Mouse (Mus musculus) liver, adult 2 months (tissue): ENCODE measurements around the gene Hoxc8. TPM values are rescaled to one million over a fixed set of nuclear protein-coding genes. Genes with fewer than 3 reads are reported as not detected.

Experiments used
- DNase-seq: peaks from one replicate; pipeline ENCODE4 v3.0.0-alpha.2; 2011; ENCODE audit warnings: low read depth, low spot score; ENCODE audit errors: extremely low read depth
- H3K27ac ChIP-seq: fragments of 200-500 bp; replicated peaks from 2 replicates; pipeline ENCODE4 v1.5.1; 2012; ENCODE audit warnings: low read depth, mild to moderate bottlenecking, control low read depth, inconsistent platforms, low read length; ENCODE audit not compliant: insufficient read depth
- H3K27me3 ChIP-seq: fragments of 200-500 bp; 2 replicates; pipeline ENCODE4 v1.6.1; 2012; ENCODE audit warnings: mild to moderate bottlenecking, moderate library complexity, low read length, inconsistent platforms; ENCODE audit not compliant: control insufficient read depth, insufficient read depth
- H3K36me3 ChIP-seq: fragments of 200-500 bp; 2 replicates; pipeline ENCODE4 v1.6.1; 2012; ENCODE audit warnings: low read length, inconsistent platforms; ENCODE audit not compliant: control insufficient read depth, insufficient read depth
- H3K4me1 ChIP-seq: fragments of 200-500 bp; 2 replicates; pipeline ENCODE4 v1.6.1; 2011; ENCODE audit warnings: low read length; ENCODE audit not compliant: control insufficient read depth, insufficient read depth
- H3K4me3 ChIP-seq: fragments of 200-500 bp; 2 replicates; pipeline ENCODE4 v1.5.1; 2011; ENCODE audit warnings: low read depth, mild to moderate bottlenecking, control low read depth, low read length, moderate library complexity; ENCODE audit not compliant: insufficient read depth
- H3K79me2 ChIP-seq: fragments of 200-500 bp; 2 replicates; pipeline ENCODE4 v1.6.1; 2012; ENCODE audit warnings: inconsistent platforms, mild to moderate bottlenecking, low read length, moderate library complexity; ENCODE audit not compliant: control insufficient read depth, insufficient read depth
- H3K9ac ChIP-seq: fragments of 200-500 bp; 2 replicates; pipeline ENCODE4 v1.6.1; 2012; ENCODE audit warnings: low read depth, mild to moderate bottlenecking, control low read depth, inconsistent platforms, low read length
- CTCF ChIP-seq: fragments of 200-500 bp; IDR thresholded peaks from 2 replicates; pipeline ENCODE4 v1.5.1; 2011; ENCODE audit warnings: low read depth, low read length, control low read depth
- POLR2A ChIP-seq: fragments of 200-500 bp; IDR thresholded peaks from 2 replicates; pipeline ENCODE4 v1.6.1; 2011; ENCODE audit warnings: low read length, control low read depth; ENCODE audit not compliant: insufficient read depth; ENCODE audit errors: extremely low read depth
- WGBS: fragments of 180-500 bp; shearing (Covaris S2); methylation state at CpG from one replicate; pipeline ENCODE4 v1.1.7; 2018; 5-methylcytosine and 5-hydroxymethylcytosine counted together
- polyA plus RNA-seq: library from polyadenylated mRNA; depleted of rRNA; stranded (reverse); fragments of >200 nt; gene quantifications from 2 replicates; pipeline ENCODE4 v1.2.3, GENCODE M21; 2012
- total RNA-seq: library from RNA; depleted of rRNA; stranded (reverse); fragments of >200 nt; gene quantifications from 2 replicates; pipeline ENCODE4 v1.2.3, GENCODE M21; 2014

Hoxc8 gene
- total and polyA plus RNA-seq, 2 experiments, result not detected

- H3K27ac ChIP-seq, result no peak overlapping the region
- DNase-seq, result no peak
- no peak overlapping the region for H3K9ac ChIP-seq
- H3K79me2 ChIP-seq, result no peaks in the 10 kb centered on the region
- no peaks in the 10 kb centered on the region for H3K4me1 ChIP-seq
- WGBS, result 36% methylated on average over 2 of the region's 2 CpGs
- TF ChIP-seq POLR2A, result no peak
- no peak for TF ChIP-seq CTCF
- H3K4me3 ChIP-seq, result no peak overlapping the region
- no peaks in the 10 kb centered on the region for H3K36me3 ChIP-seq
- H3K27me3 ChIP-seq, result peaks cover 26% of the 10 kb centered on the region
Measured at GRCm38 (mm10) chr15:102948842-102949241, 41.6 kb upstream of the Hoxc8 start.

GRCm38 (mm10) chr15:102949696-102950095 lies 40.7 kb upstream of the Hoxc8 start:
- TF ChIP-seq CTCF (no peak), POLR2A (no peak)
- peaks cover 30% of the 10 kb centered on the region for H3K27me3 ChIP-seq

GRCm38 (mm10) chr15:102950877-102951276 lies 39.5 kb upstream of the Hoxc8 start:
- no peak overlapping the region for H3K4me3 ChIP-seq
- no peak for DNase-seq
- H3K79me2 ChIP-seq, result no peaks in the 10 kb centered on the region
- no peak overlapping the region for H3K9ac ChIP-seq
- peaks cover 37% of the 10 kb centered on the region for H3K27me3 ChIP-seq
- WGBS, result 10% methylated on average over 2 of the region's 2 CpGs
- H3K36me3 ChIP-seq, result no peaks in the 10 kb centered on the region
- no peak for TF ChIP-seq CTCF
- no peak for TF ChIP-seq POLR2A
- H3K4me1 ChIP-seq, result no peaks in the 10 kb centered on the region
- no peak overlapping the region for H3K27ac ChIP-seq

More at GRCm38 (mm10) chr15:102949696-102950095, 40.7 kb upstream of the Hoxc8 start:
- Histone ChIP-seq H3K79me2 (no peaks in the 10 kb centered on the region), H3K27ac (no peak overlapping the region), H3K4me1 (no peaks in the 10 kb centered on the region), H3K36me3 (no peaks in the 10 kb centered on the region), H3K4me3 (no peak overlapping the region), H3K9ac (no peak overlapping the region)
- WGBS, result 6% methylated on average over 20 of the region's 20 CpGs
- DNase-seq, result no peak

GRCm38 (mm10) chr15:102953561-102953960 lies 36.8 kb upstream of the Hoxc8 start:
- H3K4me3 ChIP-seq, result no peak overlapping the region
- H3K27me3 ChIP-seq, result peaks cover 40% of the 10 kb centered on the region
- H3K4me1 ChIP-seq, result no peaks in the 10 kb centered on the region
- H3K79me2 ChIP-seq, result no peaks in the 10 kb centered on the region
- H3K36me3 ChIP-seq, result no peaks in the 10 kb centered on the region
- no peak overlapping the region for H3K27ac ChIP-seq
- 10% methylated on average over 6 of the region's 6 CpGs for WGBS
- no peak overlapping the region for H3K9ac ChIP-seq
- no peak for DNase-seq
- no peak for TF ChIP-seq POLR2A
- no peak for TF ChIP-seq CTCF

GRCm38 (mm10) chr15:102954192-102955006 lies 36.0 kb upstream of the Hoxc8 start, which contains the start of gene Hoxc11:
Gene Hoxc11, plus strand, starts transcription at chr15:102954427.
- H3K4me1 ChIP-seq, result no peaks in the 10 kb centered on the region
- H3K79me2 ChIP-seq, result no peaks in the 10 kb centered on the region
- H3K27ac ChIP-seq, result no peak within 1 kb of the TSS
- no peak for DNase-seq
- H3K36me3 ChIP-seq, result no peaks in the 10 kb centered on the region
- peaks cover 33% of the 10 kb centered on the region for H3K27me3 ChIP-seq
- H3K4me3 ChIP-seq, result no peak within 1 kb of the TSS
- TF ChIP-seq CTCF (no peak), POLR2A (no peak)
- no peak within 1 kb of the TSS for H3K9ac ChIP-seq
- 3% methylated on average over 57 of the region's 57 CpGs for WGBS

GRCm38 (mm10) chr15:102955007-102955382 lies 35.4 kb upstream of the Hoxc8 start:
- Histone ChIP-seq H3K4me3 (no peak overlapping the region), H3K79me2 (no peaks in the 10 kb centered on the region), H3K27me3 (peaks cover 32% of the 10 kb centered on the region), H3K36me3 (no peaks in the 10 kb centered on the region), H3K27ac (no peak overlapping the region), H3K4me1 (no peaks in the 10 kb centered on the region), H3K9ac (no peak overlapping the region)
- no peak for DNase-seq
- WGBS, result 2% methylated on average over 28 of the region's 28 CpGs
- no peak for TF ChIP-seq CTCF
- TF ChIP-seq POLR2A, result no peak
